Mouse (Mus musculus): Measurements from ENCODE around the gene Lpin2.
A peak's percentile ranks its signal among the peaks of the same experiment; 100 is the strongest.

Lpin2 gene

GRCm38 (mm10) chr17:71231998-71232397 lies 49.6 kb downstream of the Lpin2 start:
- DNase-seq (ENCODE audit: low spot score), result no peak

DNA sequence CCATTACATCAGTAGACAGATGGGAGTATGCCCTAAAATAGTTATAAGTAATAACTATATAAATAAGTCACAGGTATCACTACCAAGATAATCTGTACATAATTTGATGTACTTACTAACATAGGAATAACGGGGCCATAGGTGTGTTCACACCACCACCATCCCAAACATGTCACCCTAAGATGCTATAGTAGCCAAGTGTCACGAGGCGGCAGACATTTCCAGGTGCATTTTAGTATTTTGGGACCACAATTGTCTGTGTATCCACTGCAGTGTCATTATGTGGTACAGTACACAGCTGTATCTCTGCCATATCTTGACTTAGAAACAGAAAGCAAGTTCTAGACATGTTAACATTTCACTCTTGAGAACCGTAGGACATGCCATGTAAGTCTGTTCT lies 50.9 kb downstream of the Lpin2 start:
- DNase-seq (ENCODE audit: low spot score), result no peak

- DNase-seq (ENCODE audit: low spot score), result no peak
These were observed 51.8 kb downstream of the Lpin2 start for GRCm38 (mm10) chr17:71234041-71234594.

DNA sequence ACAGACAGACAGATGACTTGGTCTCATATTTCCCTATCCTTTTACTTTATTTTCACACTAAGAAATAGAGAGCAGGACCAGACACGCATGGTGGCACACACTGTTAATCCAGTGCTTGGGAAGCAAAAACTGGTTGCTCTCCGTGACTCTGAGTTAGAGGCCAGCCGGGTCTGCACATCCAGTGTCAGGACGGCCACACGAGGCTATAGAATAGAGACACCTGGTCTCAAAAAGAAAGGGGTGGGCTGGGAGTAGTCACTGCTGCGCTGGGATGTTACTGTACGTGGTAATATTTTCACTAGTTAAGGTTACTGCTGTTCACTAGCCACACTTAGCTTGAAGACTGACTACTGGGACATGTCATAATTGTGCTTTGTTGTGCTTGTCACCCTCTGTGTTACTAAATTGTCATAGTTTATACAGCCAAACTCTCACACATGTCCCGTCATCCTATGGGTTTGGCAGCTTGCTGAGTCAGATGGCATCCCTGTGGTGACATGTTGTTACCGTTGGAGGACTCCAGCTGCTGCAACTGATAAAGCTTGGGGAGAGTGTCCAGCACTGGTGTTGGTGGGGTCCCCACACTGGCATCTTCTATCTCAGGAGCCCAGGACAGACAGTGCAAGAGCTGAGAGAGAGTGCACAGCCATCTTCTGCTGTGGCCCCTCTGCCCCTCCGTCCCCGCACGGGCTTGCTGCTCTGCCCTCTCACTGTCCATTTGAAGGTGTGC lies 53.0 kb downstream of the Lpin2 start:
- no peak for DNase-seq (ENCODE audit: low spot score)

GRCm38 (mm10) chr17:71238494-71238893 lies 56.1 kb downstream of the Lpin2 start:
- no peak for DNase-seq (ENCODE audit: low spot score)

DNA sequence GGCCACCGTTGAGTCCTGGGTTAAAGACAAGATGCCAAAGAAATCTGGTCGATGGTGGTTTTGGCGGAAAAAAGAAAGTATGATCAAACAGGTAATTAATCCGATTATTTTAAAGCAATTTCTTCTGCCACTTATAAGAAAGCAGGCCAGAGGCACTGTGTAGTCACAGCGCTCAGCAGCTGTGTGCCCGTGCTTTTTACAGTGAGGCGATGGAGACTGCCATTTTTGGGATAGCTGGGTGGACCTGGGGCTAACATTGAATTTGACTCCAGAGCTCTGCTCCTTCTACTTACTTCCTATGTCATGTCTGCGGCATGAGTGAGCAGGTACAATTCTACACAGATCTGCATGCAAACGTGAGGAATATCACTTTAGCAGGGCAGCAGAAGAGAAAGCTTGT lies 58.5 kb downstream of the Lpin2 start:
- DNase-seq (ENCODE audit: low spot score), result no peak

DNA sequence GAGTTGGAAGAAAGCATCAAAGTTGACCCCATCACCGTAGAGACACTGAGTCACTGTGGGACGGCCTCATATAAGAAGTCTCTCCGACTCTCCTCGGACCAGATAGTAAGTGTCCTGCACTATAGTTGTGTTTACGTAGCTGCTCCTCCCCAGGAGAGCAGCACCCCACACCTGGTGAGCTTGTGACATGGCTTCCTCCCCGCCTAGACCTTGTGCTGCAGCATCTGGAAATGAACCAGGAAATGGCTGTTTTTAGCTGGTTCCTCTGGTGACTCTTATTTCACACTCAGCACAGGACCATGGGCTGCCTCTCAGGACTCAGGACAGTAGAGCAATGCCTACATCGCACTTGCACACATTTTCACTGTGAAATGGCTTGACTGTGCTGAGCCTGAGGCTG lies 60.3 kb downstream of the Lpin2 start:
- no peak for DNase-seq (ENCODE audit: low spot score)

GRCm38 (mm10) chr17:71245133-71245532 lies 62.8 kb downstream of the Lpin2 start:
- DNase-seq (ENCODE audit: low spot score), result no peak

DNA sequence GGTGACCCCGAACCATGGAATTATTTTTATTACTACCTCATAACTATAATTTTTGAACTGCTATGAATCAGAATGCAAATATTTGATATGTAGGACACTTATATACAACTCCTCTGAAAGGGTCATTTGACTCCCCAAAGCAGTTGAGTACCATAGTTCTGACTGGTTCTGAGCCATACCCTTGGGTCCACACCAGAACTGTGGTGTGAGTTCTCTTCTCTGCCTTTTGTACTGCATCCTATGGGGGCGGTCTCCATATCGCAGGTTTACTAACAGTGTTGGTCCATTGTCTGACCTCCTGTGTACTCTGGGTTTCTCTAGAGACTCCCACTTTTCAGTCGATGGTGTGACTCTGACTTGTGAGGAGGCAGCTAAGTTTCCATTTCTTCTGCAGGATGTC lies 63.7 kb downstream of the Lpin2 start:
- DNase-seq (ENCODE audit: low spot score), result no peak

DNA sequence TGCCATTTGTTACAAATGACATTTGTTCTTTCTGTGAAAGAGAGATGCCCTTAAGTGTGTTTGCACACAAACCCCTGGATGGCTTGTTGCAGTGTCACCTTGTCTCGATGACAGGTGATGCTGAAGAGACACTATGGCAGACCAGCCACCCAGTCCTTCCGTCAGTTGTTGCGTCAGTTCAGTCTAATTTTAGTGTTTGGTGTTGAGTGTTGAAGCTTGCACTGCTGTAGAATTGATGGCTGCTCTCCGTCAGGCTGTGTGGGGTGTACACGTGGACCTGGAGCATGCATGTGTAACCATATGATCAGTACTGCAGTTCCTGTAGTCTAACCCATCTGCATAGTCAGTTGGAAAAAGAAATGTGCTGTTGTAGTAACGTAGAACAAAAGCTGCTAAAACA lies 66.6 kb downstream of the Lpin2 start:
- DNase-seq (ENCODE audit: low spot score), result no peak

- no peak for DNase-seq (ENCODE audit: low spot score)
These were observed 67.7 kb downstream of the Lpin2 start for GRCm38 (mm10) chr17:71250046-71250445.

- no peak for DNase-seq (ENCODE audit: low spot score)
These were observed 68.7 kb downstream of the Lpin2 start for GRCm38 (mm10) chr17:71250819-71251600.

DNA sequence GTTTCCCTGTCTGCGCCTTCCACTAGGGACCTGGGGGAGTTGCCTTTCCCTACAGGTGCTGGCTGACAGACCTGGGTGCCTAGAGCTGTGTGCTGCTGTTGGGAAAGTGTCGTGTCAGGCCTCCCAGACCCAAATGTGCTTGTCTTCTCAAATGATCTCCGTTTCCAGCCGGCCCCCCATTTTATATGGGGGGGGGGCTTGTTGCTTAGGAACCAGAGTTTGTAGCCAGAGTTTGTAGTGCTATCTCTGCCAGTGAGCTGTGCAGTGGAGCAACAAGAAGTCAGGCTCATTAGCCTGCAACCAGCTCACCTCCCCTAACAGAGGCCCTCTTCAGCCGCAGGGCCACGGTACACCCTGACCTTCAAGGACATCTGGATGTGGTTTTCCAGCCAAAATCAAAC lies 69.2 kb downstream of the Lpin2 start:
- DNase-seq (ENCODE audit: low spot score), result no peak

- no peak for DNase-seq (ENCODE audit: low spot score)
These were observed 69.7 kb downstream of the Lpin2 start for GRCm38 (mm10) chr17:71252101-71252500.

GRCm38 (mm10) chr17:71253391-71253790 lies 71.0 kb downstream of the Lpin2 start:
- DNase-seq (ENCODE audit: low spot score), result no peak

DNA sequence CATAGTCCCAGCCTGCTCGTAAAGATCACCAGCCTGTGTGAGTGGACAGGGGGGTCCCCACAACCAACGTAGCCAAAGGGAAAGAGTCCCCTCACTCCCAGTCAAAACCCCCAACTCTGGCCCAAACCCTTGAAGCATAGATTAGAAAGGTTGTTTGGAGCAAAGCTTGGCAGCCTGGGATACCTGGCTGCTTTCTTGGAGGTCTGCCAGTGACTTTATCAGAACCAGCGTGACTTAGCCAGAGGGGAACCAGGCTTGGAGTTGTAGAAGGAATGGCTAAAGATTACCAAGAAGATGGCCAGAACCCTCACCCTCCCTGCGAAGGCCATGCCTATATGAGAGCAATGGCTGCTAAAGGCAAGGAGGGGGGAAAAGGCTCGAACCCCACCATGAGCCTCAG lies 71.7 kb downstream of the Lpin2 start:
- DNase-seq (ENCODE audit: low spot score), result no peak

GRCm38 (mm10) chr17:71254736-71255135 lies 72.4 kb downstream of the Lpin2 start:
- DNase-seq (ENCODE audit: low spot score), result peak; percentile 83

DNA sequence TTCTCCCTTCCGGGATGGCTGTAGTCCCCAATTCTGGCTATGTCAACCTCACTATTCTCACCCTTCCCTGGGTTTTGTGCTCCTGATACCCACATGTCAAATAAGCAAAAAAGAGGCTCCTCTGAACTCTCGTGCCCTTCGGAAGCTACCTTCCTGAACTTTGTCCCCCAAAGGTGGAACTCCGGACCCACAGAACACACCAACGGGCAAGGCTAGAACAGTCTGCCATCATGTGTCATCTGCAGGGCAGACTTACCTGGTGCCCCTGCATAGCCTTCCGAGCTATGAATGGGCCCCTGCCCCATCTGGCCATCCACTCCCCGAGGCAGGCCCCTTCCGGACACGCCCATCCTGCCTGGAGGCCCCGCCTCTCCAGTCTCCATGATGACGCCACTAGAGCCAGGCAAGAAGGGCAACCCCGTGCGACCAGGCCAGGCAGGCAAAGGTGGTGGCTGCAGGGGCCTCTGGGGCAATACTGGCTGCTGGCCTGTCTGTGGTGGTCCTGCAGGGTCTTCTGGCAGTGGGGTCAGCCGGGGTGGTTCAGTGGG lies 73.8 kb downstream of the Lpin2 start:
- no peak for DNase-seq (ENCODE audit: low spot score)

DNA sequence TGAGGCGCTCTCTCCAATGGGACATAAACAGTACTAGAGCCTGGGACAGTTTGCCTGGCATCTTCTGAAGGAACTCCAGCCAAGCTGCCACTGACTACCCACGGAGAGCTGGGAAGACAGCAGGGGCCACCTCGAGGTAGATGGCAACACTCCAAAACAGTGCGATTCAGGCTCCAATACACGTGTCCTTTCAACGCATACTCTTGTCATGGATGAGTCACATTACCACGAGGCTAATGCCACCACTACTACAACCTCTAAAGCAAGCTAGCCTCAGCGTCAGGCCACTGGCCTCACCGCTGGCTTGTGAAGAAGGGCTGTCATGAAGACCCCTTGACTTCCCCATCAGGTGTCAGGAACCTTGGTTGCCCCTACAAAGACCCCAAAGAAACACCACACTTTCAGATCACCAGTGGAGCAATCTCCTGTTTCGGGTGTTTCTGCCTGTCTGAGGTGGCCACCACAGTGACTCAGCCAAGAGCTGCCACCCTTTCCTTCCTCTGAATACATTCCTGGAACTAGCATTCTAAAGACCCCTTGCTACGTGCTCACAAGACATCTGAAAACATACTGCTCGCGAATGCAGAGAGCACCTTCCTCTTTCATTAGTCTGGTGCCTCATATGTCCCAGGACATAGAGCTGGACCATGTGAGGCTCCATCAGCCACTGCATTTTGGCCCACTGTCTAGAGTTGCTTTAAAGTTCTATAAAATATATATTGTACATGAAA lies 74.6 kb downstream of the Lpin2 start:
- no peak for DNase-seq (ENCODE audit: low spot score)

GRCm38 (mm10) chr17:71259727-71260126 lies 77.4 kb downstream of the Lpin2 start:
- no peak for DNase-seq (ENCODE audit: low spot score)

GRCm38 (mm10) chr17:71260658-71261057 lies 78.3 kb downstream of the Lpin2 start:
- no peak for DNase-seq (ENCODE audit: low spot score)

GRCm38 (mm10) chr17:71263136-71263535 lies 80.8 kb downstream of the Lpin2 start:
- DNase-seq (ENCODE audit: low spot score), result no peak

All from testis, postnatal 10 days (tissue).